Mouse (Mus musculus): ENCODE data around the gene Slc35b2.
A peak's percentile ranks its signal among the peaks of the same experiment; 100 is the strongest.

The Slc35b2 gene

DNA sequence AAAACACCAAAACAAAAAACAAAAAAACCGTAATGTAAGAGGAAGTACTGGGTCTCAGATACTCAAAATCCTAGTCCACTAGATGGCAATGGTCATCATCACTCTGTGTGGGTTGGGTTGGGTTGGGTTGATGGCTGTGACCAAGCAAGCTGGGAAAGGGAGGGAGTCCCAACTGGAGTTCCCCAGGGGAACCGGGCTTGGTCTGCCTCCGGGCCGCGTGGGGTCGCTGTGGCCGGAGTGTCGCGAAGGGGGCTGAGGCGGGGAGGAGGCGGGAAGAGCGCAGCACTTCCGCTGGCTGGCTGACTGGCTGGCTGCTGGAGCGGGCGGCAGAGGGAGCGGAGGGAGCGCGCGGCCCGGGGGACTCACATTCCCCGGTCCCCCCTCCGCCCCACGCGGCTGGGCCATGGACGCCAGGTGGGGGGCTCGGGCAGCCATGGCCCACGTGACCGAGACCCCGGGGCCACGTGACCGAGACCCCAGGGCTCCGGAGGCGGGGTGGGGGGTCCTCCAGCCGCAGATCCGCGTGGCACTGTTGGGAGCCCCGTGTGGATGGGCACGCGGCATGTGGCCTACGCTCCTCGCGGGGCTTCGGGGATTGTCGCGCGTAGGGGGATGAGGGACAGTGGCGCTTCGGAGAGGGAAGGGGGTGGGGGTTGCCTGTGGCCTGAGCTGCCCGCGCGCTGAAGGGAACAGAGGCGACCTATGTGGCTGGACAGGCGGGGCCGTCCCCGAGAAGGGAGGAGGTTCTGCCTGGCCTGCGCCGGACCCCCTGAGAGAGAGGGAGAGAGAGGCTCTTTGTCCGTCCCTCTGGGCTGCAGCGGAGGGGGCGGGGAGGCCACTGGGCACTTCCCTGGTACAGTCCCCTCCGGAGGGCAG, at the start of gene Slc35b2:
Gene Slc35b2 (plus strand): TSS at position 220 of the 876 bp plus-strand sequence.
- TF ChIP-seq GATA4 (IDR thresholded peaks at IDR 0.05; ENCODE audit: insufficient replicate concordance, low read length) = peak; percentile 39; the same call in 1 of the 2 replicates

DNA sequence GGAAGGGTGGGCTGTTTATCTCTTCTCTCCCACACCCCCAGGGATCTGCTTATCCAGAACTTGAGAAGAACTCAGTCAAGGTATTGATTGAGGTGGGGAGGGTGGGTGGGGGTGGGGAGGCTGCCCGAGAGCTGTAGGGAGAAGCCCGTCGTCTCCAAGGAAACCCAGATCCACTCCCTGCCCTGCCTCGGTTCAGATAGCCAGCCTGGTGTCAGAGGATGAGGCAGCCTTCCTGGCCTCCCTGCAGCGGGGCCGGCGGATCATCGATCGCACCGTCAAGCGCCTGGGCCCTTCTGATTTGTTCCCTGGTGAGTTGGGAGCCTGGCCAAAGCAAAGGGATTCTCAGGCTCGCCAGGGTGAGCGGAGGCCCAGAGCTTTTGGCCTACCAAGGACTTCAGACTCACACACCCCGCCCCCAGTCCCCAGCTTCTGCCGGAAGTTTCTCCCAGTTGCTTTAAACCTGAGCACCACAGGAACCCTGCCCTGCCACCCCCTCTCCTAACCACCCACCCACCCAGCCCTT, 48.4 kb upstream of the Slc35b2 start:
- TF ChIP-seq GATA4 (IDR thresholded peaks at IDR 0.05; ENCODE audit: insufficient replicate concordance, low read length) = no peak

DNA sequence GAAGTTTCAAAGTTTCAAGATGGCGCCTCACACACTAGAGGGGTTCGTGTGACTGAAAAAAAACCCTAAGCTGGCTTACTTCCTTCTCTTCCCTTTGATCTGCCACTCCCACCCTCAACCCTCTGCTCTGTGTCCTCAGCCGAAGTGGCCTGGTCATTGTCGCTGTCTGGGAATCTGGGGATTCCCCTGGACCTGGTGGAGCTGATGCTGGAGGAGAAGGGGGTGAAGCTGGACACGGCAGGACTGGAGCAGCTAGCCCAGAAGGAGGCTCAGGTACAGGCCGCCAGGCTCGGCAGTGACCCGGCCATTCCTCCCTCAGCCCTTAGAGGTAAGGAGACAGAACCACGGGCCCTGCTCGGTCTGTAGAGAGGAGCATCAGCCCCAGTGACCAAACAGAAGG, 47.9 kb upstream of the Slc35b2 start:
- TF ChIP-seq GATA4 (IDR thresholded peaks at IDR 0.05; ENCODE audit: insufficient replicate concordance, low read length) = no peak

DNA sequence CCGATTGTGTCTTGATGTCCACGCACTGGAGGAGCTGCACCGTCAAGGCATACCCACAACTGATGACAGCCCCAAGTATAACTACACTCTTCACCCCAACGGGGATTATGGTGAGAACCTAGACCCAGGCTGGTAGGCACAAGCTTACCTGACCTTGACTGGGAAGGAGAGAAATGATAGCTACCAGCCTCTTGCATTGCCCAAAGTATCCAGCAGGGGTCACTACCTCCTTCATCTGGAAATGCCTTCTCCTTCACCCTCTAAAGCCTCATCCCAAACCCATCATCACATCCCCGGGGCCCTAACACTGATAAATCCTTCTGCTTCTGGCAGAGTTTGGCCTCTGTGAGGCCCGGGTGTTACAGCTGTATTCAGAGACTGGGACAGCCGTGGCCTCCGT, 47.2 kb upstream of the Slc35b2 start:
- no peak for TF ChIP-seq GATA4 (IDR thresholded peaks at IDR 0.05; ENCODE audit: insufficient replicate concordance, low read length)

DNA sequence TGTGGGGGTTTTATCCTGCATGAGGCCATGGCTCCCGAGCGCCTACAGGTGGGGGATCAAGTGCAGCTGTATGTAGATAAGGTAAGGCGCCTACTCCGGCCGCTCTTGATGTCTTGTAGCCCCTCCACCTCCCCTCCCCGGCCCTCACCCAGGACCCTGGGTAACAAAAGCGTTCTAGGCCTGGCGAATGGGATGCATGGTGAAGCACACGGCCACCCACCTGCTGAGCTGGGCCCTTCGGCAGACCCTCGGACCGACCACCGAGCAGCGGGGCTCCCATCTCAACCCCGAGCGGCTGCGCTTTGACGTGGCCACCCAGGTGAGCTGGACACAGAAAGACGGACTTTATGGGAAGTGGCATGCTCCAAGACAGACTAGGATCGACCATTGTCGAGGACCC, 46.5 kb upstream of the Slc35b2 start:
- TF ChIP-seq GATA4 (IDR thresholded peaks at IDR 0.05; ENCODE audit: insufficient replicate concordance, low read length) = no peak

DNA sequence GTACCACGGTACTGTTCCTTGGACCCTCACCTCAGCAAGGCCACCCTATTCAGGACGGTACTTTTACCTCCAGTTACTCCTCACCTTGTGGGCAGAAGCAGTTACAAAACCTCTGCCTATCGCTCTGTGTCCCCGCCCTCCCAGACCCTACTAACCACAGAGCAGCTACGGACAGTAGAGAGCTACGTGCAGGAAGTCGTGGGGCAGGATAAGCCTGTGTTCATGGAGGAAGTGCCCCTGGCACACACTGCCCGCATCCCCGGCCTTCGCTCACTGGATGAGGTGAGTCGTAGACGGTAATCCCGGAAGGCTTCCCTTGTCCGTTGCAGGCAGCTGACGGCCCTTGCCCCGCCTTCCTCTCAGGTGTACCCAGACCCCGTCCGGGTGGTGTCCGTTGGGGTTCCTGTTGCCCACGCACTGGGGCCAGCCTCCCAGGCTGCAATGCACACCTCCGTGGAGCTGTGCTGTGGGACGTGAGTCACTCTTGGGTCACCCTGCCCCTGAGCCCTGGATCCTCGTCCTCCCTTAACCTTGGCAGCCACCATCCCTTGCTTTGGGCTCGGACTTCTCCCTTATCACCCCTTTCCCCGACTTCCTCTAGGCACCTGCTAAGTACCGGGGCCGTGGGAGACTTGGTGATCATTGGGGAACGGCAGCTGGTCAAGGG, 46.0 kb upstream of the Slc35b2 start:
- no peak for TF ChIP-seq GATA4 (IDR thresholded peaks at IDR 0.05; ENCODE audit: insufficient replicate concordance, low read length)

DNA sequence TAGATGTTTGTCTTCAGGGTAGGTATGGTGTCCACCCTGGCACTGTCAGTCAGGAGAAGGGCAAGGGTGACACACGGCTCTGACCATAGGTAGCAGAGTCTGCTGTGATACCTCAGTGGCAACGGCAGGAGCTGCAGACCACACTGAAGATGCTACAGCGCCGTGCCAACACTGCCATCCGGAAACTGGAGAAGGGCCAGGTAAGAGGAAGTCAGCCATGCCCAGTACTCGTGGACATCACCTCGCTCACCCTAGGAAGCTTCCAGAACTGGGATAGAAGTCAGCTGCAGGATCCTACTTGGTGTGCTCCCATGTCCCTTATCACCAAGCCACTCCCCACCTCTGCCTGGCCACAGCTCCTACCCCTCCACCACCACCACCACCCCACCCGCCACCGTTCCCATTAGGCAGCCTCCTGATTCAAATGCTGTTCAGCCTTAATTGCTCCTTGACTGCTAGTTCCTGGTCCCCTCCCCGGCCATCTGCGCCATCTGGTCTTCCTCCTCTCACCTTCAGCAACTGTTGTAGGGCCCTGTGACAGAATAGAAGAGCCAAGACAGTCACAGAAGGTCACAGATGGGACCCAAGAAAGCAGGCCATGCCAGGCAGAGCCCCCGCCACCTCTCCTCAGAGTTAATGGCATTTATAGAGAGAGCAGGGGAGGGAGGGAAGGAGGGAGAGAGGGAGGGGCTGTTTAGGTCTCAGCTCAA, 44.8 kb upstream of the Slc35b2 start:
- no peak for TF ChIP-seq GATA4 (IDR thresholded peaks at IDR 0.05; ENCODE audit: insufficient replicate concordance, low read length)

DNA sequence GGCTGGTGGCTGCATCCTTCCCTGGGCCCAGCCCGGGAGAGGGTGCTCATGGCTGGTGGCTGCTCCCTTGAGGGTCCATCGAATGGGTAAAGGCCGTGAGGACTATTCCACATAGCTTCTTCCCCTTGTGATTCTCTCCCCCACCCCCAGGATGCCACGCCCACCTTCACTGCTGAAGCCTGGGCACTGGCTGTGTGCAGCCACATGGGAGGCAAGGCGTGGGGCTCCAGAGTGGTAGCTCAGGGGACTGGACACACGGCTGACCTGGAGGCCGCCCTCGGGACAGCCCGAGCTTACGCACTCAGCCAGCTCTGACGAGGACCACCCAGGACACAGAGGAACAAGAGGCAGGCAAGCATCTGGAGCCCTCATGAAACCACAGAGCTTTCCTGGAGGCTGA, 43.5 kb upstream of the Slc35b2 start:
- TF ChIP-seq GATA4 (IDR thresholded peaks at IDR 0.05; ENCODE audit: insufficient replicate concordance, low read length) = no peak

DNA sequence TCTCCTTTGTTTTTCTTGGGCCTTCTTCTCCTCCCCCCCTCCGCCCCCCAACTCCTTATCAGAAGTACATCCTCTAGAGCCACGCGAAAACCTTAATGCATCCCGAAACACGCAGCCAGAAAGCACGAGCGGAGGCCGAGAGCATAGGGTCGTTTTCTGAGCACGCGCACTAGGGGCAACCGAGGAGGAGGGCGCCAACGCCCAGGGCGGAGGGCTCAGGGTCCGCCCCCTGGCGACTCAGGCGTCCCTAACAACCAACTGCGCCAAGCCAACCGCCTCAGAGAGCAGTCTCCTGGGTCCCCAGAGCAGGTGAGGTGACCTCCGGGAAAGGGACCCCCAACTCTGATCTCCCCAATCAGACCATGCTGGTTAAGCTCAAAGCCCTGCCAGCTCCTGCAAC, 40.4 kb upstream of the Slc35b2 start, which contains the start of gene Tcte1:
Gene Tcte1 (plus strand): TSS at position 172 of the 400 bp plus-strand sequence.
- TF ChIP-seq GATA4 (IDR thresholded peaks at IDR 0.05; ENCODE audit: insufficient replicate concordance, low read length) = no peak

DNA sequence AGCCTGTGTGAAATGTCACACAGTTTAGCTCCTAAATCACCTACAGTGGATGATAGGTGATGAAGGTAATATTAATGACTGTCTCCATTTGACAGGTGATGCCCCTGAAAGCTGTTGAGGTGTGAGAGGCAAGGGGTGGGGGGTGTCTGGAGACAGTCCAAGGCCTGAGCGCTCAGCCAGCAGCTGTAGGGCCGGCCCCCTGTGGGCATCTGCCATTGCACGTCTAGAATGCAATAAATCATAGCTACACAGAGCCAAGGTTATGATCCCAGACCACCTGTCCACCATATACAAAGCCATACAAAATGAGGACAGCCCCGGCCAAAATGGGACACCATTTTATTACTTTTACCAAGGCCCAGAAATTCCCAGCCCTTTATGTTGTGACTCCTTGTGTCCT, 38.7 kb upstream of the Slc35b2 start:
- no peak for TF ChIP-seq GATA4 (IDR thresholded peaks at IDR 0.05; ENCODE audit: insufficient replicate concordance, low read length)

DNA sequence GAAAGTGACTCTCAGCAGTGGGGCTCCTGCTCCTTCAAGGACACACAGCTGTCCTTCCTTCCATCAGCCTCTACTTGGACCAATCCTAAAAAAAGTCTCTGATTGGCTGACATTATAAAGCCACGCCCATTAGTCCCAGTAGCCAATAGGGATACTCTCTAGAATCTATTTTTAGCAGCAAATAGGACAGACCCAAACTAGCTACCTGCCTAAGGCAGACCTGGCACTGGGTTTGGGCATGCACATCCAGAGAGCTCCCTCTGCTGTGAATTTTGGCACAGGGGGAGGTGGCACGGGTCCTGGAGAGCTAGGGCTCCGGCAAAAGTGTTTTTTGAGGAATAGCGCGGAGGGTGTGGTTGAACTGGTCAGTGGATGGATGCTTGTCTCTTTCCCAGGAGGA, 37.1 kb upstream of the Slc35b2 start:
- no peak for TF ChIP-seq GATA4 (IDR thresholded peaks at IDR 0.05; ENCODE audit: insufficient replicate concordance, low read length)

DNA sequence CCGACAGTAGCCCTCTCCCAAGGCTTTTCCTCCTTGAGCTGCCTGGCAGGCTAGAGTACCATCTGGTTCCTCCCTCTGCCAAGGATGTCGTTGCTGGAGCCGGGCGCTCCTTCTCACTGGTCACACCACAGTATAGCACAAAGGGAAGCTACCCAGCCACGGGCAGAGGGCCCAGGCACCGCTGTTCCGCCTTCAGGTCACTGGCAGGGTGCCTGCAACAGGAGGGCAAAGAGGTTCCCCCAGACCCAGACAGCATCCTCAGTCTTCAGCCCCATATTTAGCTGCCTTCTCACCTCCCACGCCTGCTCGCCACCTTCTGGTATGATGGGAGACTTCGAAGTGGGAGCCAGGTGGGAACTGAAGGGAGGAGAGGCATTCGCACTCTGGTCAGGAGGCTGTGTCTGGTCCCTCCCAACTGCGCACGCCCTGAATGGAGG, 33.3 kb upstream of the Slc35b2 start:
- no peak for TF ChIP-seq GATA4 (IDR thresholded peaks at IDR 0.05; ENCODE audit: insufficient replicate concordance, low read length)

DNA sequence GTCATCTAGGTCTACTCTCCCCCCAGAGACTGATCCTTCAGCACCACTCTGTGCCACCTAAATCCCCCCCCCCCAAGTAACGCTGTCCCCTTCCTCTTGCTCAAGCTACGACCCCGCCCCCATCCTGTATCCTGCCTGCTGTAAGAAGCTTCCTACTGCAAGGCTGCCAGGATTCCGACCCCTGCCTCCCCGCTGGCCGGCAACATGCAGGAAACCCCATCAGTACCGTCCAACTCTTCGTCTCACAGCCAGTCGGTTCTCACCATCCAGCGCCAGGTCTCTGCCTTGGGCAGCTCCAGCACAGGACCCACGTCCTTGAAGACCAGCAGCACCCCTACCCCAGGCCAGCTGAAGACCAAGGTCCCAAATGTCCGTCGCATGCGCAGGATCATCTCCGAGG, 30.8 kb upstream of the Slc35b2 start:
- no peak for TF ChIP-seq GATA4 (IDR thresholded peaks at IDR 0.05; ENCODE audit: insufficient replicate concordance, low read length)

DNA sequence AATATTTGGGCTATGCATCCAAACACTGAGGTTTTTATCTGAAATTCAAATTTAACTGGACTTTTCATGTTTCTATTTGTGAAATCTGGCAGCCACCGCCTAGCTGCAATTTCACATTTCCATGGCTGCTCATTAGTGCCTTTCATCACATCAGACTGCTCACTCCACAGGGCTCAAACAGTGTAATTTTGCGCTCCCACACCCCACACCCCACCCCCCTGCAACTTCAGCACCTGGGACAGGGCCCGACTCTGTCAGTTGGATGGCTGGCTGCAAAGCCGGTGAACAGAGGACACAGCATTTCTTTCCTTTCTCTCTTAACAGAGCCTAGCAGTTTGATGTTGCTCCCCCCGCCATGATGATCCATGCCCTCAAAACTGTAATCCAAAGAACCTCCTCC, 27.4 kb upstream of the Slc35b2 start:
- TF ChIP-seq GATA4 (IDR thresholded peaks at IDR 0.05; ENCODE audit: insufficient replicate concordance, low read length) = no peak

DNA sequence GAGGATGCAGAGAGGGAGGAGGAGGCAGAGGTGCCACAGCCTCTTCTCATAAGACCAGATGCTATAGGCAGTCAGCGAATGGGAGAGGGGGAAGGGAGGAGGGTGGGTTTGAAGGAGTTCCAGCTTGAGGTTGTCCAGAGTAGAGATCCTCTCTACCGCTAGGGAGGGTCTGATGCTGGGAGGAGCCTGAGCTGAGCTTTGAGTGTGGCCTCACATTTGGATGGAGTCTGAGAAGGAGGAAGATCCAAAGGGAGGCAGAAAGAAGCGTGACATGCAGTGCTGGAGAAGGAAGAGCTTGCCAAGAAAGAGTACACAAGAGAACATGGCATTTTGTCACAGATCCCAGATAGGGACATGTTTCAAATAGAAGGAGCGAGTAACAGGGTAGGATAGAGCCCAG, 25.3 kb upstream of the Slc35b2 start:
- no peak for TF ChIP-seq GATA4 (IDR thresholded peaks at IDR 0.05; ENCODE audit: insufficient replicate concordance, low read length)
